Mouse (Mus musculus): ENCODE data around the gene Fig4.

- TF ChIP-seq CTCF (IDR thresholded peaks at IDR 0.05) = no peak
- TF ChIP-seq EP300 (IDR thresholded peaks at IDR 0.05) = no peak
Observed at GRCm38 (mm10) chr10:41205647-41206046, 97.4 kb downstream of the Fig4 start.
